Mouse (Mus musculus): ENCODE measurements at regions not wholly inside any gene's neighbourhood (a gene's known extent, or its start where the extent isn't known, plus 50 kb on each side); places are given as distances from the start of the nearest gene placed in this dataset.

GRCm38 (mm10) chr2:45948758-45949157 is 831.6 kb upstream of the Zeb2 start:
- TF ChIP-seq EP300 (IDR thresholded peaks at IDR 0.05; ENCODE audit: low read depth) (no peak), CTCF (IDR thresholded peaks at IDR 0.05; ENCODE audit: low read depth) (no peak)
